Mouse (Mus musculus) ES-Bruce4 (cell line): Measurements from ENCODE around the gene Usp31.

Source experiments
- CTCF ChIP-seq: IDR thresholded peaks from one replicate; pipeline ENCODE4 v1.8.1; 2011; ENCODE audit warnings: low read depth, low read length
- EP300 ChIP-seq: IDR thresholded peaks from 2 replicates; pipeline ENCODE4 v1.6.1; 2011; ENCODE audit warnings: low read depth, low read length; ENCODE audit not compliant: insufficient read depth
- POLR2A ChIP-seq: IDR thresholded peaks from one replicate; pipeline ENCODE4 v1.8.1; 2011; ENCODE audit warnings: low read length; ENCODE audit not compliant: insufficient read depth

- TF ChIP-seq CTCF = no peak
- no peak for TF ChIP-seq POLR2A
- TF ChIP-seq EP300 = no peak
Measured at GRCm38 (mm10) chr7:121691803-121692202, 15.2 kb downstream of the Usp31 start.
